Mouse (Mus musculus) liver, postnatal 0 days (tissue): ENCODE data around the gene Ccdc163. TPM values are rescaled to one million over a fixed set of nuclear protein-coding genes. Genes with fewer than 3 reads are reported as not detected.

Experiments used
- ATAC-seq: fragments of 200-750 bp; cut with Nextera tagmentation; 2 replicates; pipeline ENCODE4 v1.8.0; 2017; ENCODE audit warnings: mild to moderate bottlenecking, moderate library complexity
- DNase-seq: peaks from one replicate; pipeline ENCODE4 v3.0.0-alpha.2; 2016
- H3K27ac ChIP-seq: fragments of 300-500 bp; sonication (generic); 2 replicates; pipeline ENCODE4 v1.5.1; 2014; ENCODE audit warnings: antibody characterized with exemption, moderate library complexity, mild to moderate bottlenecking, low read depth
- H3K27me3 ChIP-seq: fragments of 300-500 bp; sonication (generic); 2 replicates; pipeline ENCODE4 v1.6.1; 2014; ENCODE audit warnings: low read length, control low read depth, mixed read lengths; ENCODE audit not compliant: insufficient read depth
- H3K36me3 ChIP-seq: fragments of 300-500 bp; sonication (generic); replicated peaks from 2 replicates; pipeline ENCODE4 v1.6.1; 2014; ENCODE audit warnings: mild to moderate bottlenecking, control low read depth, low read length, moderate library complexity, mixed read lengths; ENCODE audit not compliant: insufficient read depth
- H3K4me1 ChIP-seq: fragments of 300-500 bp; sonication (generic); 2 replicates; pipeline ENCODE4 v1.6.1; 2014; ENCODE audit warnings: antibody characterized with exemption, mild to moderate bottlenecking, control low read depth; ENCODE audit not compliant: insufficient read depth
- H3K4me2 ChIP-seq: fragments of 300-500 bp; sonication (generic); 2 replicates; pipeline ENCODE4 v1.6.1; 2014; ENCODE audit warnings: low read depth, mild to moderate bottlenecking, low read length, moderate library complexity, mixed read lengths
- H3K4me3 ChIP-seq: fragments of 300-500 bp; sonication (generic); 2 replicates; pipeline ENCODE4 v1.5.1; 2014; ENCODE audit warnings: low read depth, low read length
- H3K9ac ChIP-seq: fragments of 300-500 bp; sonication (generic); replicated peaks from 2 replicates; pipeline ENCODE4 v1.6.1; 2014; ENCODE audit warnings: mild to moderate bottlenecking, moderate library complexity
- H3K9me3 ChIP-seq: fragments of 300-500 bp; sonication (generic); 2 replicates; pipeline ENCODE4 v1.6.1; 2016; ENCODE audit warnings: mild to moderate bottlenecking, control low read depth, low read length, mixed read lengths
- CTCF ChIP-seq: sonication (generic); IDR thresholded peaks from 2 replicates; pipeline ENCODE4 v1.5.1; 2016; ENCODE audit warnings: antibody characterized with exemption, low read depth
- EP300 ChIP-seq: IDR thresholded peaks from 2 replicates; pipeline ENCODE4 v1.6.1; 2016; ENCODE audit warnings: antibody characterized with exemption, low read depth, mild to moderate bottlenecking
- WGBS: fragments of 180-500 bp; shearing (Covaris S2); extraction: QIAGEN DNeasy Blood & Tissue Kit; methylation state at CpG from one replicate; pipeline ENCODE4 v1.1.7; 2014; ENCODE audit not compliant: insufficient replicate concordance; 5-methylcytosine and 5-hydroxymethylcytosine counted together
- polyA plus RNA-seq: library from polyadenylated mRNA; unstranded; fragments of >200 nt; fragmentation: Nextera tagmentation; extraction: Ambion mirVana; gene quantifications from 2 replicates; pipeline ENCODE4 v1.2.1, GENCODE M21; 2015

The Ccdc163 gene
- polyA plus RNA-seq, 1 experiment from 2014 or later, result 6.1 TPM

DNA sequence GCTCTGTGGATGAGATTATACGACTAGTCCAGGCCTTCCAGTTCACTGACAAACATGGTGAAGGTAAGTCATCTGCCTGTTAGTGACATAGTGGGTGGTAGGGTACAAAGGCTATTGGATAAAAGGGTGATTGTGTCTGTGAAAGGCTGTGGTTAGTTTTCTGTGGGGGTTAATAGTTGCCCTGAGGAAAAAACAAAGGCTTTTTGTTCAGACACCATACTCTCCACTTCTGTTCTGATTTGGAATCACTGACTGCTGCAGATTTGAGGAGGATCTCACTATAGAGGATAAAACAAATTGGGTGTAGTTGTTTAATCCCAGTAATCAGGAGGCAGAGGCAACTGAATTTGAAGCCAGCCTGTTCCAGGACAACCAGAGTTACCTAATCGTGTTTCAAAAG lies 14.5 kb upstream of the Ccdc163 start:
- peaks cover 41% of the 10 kb centered on the region for H3K36me3 ChIP-seq
- TF ChIP-seq EP300 (no peak), CTCF (no peak)
- no peaks in the 10 kb centered on the region for H3K9me3 ChIP-seq
- H3K4me3 ChIP-seq, result no peak overlapping the region
- DNase-seq (no peak), ATAC-seq (no peak)
- H3K27me3 ChIP-seq, result no peaks in the 10 kb centered on the region
- H3K4me2 ChIP-seq, result no peak overlapping the region
- no peak overlapping the region for H3K9ac ChIP-seq
- 76% methylated on average over 2 of the region's 2 CpGs for WGBS
- peaks cover 7% of the 10 kb centered on the region; the same call in 1 of the 2 replicates for H3K4me1 ChIP-seq
- no peak overlapping the region for H3K27ac ChIP-seq

DNA sequence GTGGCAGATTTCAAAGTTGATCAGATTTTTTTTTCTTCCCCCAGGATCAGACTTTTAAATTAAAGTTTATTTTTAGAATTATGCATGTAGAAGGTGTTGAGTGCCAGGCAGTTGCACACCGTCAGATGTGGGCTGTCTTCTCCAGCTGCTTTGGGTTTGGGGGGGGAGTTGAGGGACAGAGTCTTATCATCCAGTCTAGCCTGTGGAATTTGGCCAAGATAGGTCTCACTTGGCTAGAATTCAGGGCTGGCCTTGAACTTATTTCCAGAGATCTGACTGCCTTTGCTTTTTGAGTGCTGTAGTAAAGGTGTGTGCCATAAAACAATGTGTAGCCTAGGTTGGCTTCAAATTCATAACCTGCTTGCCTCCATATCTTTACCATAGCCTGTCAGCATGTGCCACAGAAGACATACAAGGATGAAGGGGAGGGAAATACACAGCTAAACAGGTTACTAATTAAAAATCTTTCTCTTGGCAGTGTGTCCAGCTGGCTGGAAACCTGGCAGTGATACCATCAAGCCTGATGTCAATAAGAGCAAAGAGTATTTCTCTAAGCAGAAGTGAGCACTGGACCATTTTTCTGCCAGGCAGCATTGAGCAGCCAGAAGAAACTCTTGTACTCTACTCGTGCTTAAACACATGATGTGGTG lies 9.5 kb upstream of the Ccdc163 start:
- DNase-seq (no peak), ATAC-seq (peak; percentile 73)
- 36% methylated on average over 2 of the region's 2 CpGs for WGBS
- no peaks in the 10 kb centered on the region for H3K27me3 ChIP-seq
- no peak overlapping the region for H3K4me3 ChIP-seq
- H3K36me3 ChIP-seq, result peaks cover 43% of the 10 kb centered on the region
- H3K27ac ChIP-seq, result peak overlapping the region; percentile 30; the same call in 1 of the 2 replicates
- no peaks in the 10 kb centered on the region for H3K9me3 ChIP-seq
- H3K4me1 ChIP-seq, result peaks cover 6% of the 10 kb centered on the region; the same call in 1 of the 2 replicates
- no peak overlapping the region for H3K9ac ChIP-seq
- no peak overlapping the region for H3K4me2 ChIP-seq
- no peak for TF ChIP-seq EP300
- no peak for TF ChIP-seq CTCF

DNA sequence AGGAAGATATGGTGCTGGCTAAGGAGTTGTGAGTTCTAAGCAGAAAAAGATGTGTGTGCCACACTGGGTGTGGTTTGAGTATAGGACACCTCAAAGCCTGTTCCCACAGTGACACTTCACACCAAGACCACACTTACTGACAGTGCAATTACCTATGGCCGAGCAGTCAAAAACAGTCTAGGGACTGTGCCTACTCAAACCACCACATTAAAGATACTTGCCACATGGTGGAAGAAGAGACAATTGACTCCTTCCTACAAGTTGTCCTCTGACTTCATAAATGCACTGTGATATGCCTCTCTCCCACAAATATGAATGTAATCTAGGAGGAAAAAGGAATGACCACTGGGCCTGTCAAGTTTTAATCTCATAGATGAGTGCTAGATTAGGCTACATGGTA lies 7.3 kb upstream of the Ccdc163 start:
- no peak overlapping the region for H3K27ac ChIP-seq
- WGBS, result 73% methylated on average over 1 of the region's 1 CpGs
- H3K4me3 ChIP-seq, result no peak overlapping the region
- no peak for TF ChIP-seq EP300
- TF ChIP-seq CTCF, result no peak
- H3K36me3 ChIP-seq, result peaks cover 25% of the 10 kb centered on the region
- H3K27me3 ChIP-seq, result no peaks in the 10 kb centered on the region
- no peaks in the 10 kb centered on the region for H3K9me3 ChIP-seq
- DNase-seq (no peak), ATAC-seq (no peak)
- no peak overlapping the region for H3K9ac ChIP-seq
- H3K4me1 ChIP-seq, result 0 out of 2 replicates have a peak, but pooled peaks cover 3% of the 10 kb centered on the region
- no peak overlapping the region for H3K4me2 ChIP-seq

DNA sequence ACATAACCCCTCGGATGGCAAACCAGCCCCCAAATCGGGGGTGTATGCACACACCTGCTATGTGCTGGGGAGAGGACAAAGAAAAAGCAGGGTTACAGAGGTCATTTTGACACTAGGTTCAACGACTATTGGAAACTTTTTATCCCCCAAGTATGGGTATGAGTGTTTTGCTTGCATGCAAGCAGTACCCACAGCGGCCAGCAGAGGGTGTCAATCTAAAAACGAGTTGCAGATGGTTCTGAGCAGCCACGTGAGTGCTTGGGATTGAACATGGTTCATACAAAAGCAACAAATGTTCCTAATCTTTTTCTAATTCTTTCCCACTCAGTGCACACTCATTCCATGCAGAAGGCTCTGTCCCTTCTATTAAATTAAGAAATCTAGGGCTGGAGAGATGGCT lies 4.5 kb upstream of the Ccdc163 start:
- WGBS, result 26% methylated on average over 6 of the region's 6 CpGs
- ATAC-seq (no peak), DNase-seq (peak; percentile 86)
- no peaks in the 10 kb centered on the region for H3K9me3 ChIP-seq
- H3K27ac ChIP-seq, result no peak overlapping the region
- H3K4me1 ChIP-seq, result peaks cover 12% of the 10 kb centered on the region
- no peak for TF ChIP-seq EP300
- TF ChIP-seq CTCF, result peak; percentile 88
- H3K36me3 ChIP-seq, result peaks cover 20% of the 10 kb centered on the region
- no peaks in the 10 kb centered on the region for H3K27me3 ChIP-seq
- H3K4me3 ChIP-seq, result no peak overlapping the region
- no peak overlapping the region for H3K9ac ChIP-seq
- no peak overlapping the region for H3K4me2 ChIP-seq

DNA sequence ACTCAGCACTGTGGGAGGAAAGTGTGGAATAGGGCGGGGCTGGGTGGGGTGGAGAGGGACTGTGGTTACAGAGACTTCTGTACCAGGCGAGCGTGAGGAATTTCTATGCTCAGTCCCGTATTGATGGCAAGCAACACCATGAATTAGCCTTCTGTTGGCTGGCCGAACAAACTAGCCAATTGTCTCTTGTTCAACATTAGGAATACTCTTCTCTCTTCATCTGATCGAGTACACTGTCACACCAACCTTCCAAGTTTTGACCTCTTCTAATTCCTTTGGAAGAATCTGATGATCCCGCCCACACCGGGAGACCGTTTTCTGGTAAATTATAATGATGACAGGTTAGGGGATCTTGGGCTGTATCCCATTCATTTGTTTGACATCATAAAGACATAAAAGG lies 643 bp upstream of the Ccdc163 start:
- Histone ChIP-seq H3K4me3 (peak overlapping the region; percentile 56), H3K27me3 (no peaks in the 10 kb centered on the region), H3K36me3 (peaks cover 6% of the 10 kb centered on the region; the same call in 1 of the 2 replicates), H3K4me2 (peak overlapping the region; percentile 74), H3K9me3 (no peaks in the 10 kb centered on the region), H3K9ac (peak overlapping the region; percentile 73), H3K4me1 (peaks cover 14% of the 10 kb centered on the region), H3K27ac (0 out of 2 replicates have a peak overlapping the region, but pooled peaks have one; percentile 57)
- 11% methylated on average over 9 of the region's 9 CpGs for WGBS
- no peak for TF ChIP-seq CTCF
- no peak for TF ChIP-seq EP300
- DNase-seq (no peak), ATAC-seq (no peak)

DNA sequence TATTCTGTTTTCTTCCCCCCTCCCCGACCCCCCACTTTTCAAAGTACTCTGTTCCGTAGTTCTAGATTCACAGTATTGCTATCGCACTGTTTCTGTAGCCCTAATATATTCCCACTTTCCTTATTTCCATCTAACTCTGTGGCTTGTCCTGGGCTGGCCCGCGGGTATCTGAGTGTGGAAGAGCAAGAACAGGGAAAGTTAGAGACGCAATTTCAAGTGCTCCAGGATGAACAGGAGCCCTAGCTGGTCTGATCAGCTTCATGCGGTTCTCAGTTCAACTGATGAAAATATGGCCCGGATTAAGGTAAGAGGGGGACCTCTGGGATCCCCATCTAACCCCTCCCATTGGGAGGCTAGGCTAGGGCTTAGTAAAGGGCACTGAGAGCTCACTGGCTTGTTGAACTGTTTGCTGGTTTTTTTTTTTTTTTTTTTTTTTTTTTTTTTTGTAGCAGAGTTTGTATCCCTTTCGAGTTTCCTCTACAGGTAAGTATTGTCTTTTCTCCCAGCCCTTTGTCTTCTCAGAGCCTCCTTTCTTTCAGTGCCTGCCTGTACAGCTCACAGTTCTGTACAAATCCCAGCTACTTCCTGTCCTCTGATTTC lies 582 bp downstream of the Ccdc163 start:
- WGBS, result 5% methylated on average over 9 of the region's 9 CpGs
- no peaks in the 10 kb centered on the region for H3K36me3 ChIP-seq
- no peak for DNase-seq
- H3K4me3 ChIP-seq, result peak overlapping the region; percentile 56
- H3K4me2 ChIP-seq, result peak overlapping the region; percentile 74
- 0 out of 2 replicates have a peak, but pooled peaks have one; percentile 1 for ATAC-seq
- H3K27me3 ChIP-seq, result no peaks in the 10 kb centered on the region
- peak overlapping the region; percentile 62 for H3K9ac ChIP-seq
- H3K4me1 ChIP-seq, result peaks cover 14% of the 10 kb centered on the region
- H3K9me3 ChIP-seq, result no peaks in the 10 kb centered on the region
- H3K27ac ChIP-seq, result peak overlapping the region; percentile 29; the same call in 1 of the 2 replicates
- TF ChIP-seq CTCF, result no peak
- TF ChIP-seq EP300, result no peak
